Mouse (Mus musculus) R1 (cell line): Measurements from ENCODE around the gene Mex3d.

ENCODE experiments used
- DNase-seq: peaks from one replicate; pipeline ENCODE4 v3.0.0-alpha.2; 2018; ENCODE audit warnings: low read depth, low spot score

Gene Mex3d

GRCm38 (mm10) chr10:80412656-80413541, 25.4 kb upstream of the Mex3d start:
- no peak for DNase-seq

- no peak for DNase-seq
These were observed 20.5 kb upstream of the Mex3d start for GRCm38 (mm10) chr10:80407924-80408323.

- peak; percentile 95 for DNase-seq
These were observed 19.4 kb upstream of the Mex3d start, which contains the start of gene Uqcr11 for GRCm38 (mm10) chr10:80406684-80407501. Uqcr11 (minus strand) TSS chr10:80406830.

- no peak for DNase-seq
These were observed 18.2 kb upstream of the Mex3d start for GRCm38 (mm10) chr10:80405481-80406173.

GRCm38 (mm10) chr10:80403044-80403692, 15.7 kb upstream of the Mex3d start:
- DNase-seq: peak; percentile 79

- no peak for DNase-seq
These were observed 13.3 kb upstream of the Mex3d start for GRCm38 (mm10) chr10:80400704-80401161.

DNA sequence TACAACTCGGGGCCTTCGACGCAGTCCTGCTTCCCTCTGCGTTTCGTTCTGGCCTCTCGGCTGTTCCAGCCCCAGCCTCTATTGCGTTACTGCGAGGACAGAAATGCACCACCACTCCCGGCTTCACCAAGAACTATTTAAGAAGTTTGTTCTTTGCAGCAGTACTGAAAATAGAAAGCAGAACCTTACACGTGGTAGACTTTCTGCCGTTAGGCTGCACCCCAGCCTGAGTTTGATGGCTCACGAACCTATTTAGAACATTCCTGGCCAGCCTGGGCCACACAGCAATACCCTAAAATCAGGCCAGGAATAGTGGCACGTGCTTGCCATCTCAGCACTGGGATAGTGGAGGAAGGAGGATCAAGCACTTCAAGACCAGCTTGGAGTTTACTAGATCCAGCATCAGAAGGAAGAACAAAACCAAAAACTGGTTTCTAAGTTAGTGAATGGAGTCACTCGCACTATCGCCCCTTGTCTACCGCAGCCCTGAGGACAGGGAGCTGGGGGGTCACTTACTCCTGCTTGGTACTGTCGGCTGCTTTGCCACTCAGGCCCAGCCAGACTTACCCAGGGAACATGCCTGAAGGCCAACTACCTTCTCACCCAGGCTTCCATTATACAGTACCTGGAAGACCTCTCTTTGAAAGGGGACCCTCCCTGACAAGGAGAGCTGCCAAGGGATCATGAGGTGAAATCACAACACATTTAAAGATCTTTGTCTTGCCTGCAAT, 12.7 kb upstream of the Mex3d start:
- no peak for DNase-seq

GRCm38 (mm10) chr10:80399191-80399972, 11.9 kb upstream of the Mex3d start, which contains the start of gene Mbd3:
Mbd3 (minus strand) TSS chr10:80399550.
- DNase-seq: peak; percentile 100

- DNase-seq: peak; percentile 98
These were observed 11.3 kb upstream of the Mex3d start for GRCm38 (mm10) chr10:80398719-80399190.

- DNase-seq: no peak
These were observed 10.7 kb upstream of the Mex3d start for GRCm38 (mm10) chr10:80398174-80398535.

DNA sequence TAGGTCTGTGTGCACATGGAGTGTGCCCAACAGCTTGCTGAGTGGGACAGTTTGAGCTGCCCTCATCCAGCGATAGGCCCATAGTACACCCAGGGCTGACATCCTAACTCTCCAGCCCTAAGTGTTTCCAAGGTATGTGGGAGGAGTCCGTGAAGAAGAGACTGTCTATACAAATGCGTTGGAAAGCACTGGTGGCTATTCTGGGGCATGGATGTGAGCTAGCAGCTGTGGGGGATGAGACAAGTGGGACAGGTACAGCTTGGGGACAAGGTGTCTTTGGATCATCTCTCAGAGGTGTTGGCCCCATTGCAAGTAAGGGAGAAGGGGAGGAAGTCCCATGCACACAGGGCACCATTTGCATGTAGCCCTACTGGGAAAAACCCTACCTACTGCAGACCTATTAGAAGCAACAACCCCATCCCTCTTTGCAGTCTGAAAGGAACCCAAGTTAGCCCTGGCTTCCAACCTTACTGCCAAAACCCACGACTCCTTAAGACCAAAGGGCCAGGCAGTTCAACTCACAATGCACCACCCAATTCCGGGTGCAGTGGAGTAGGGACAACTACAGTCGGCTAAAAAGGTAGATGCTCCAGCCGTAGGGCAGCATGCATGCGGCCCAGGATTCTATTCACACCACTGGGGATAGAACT, 10.2 kb upstream of the Mex3d start:
- DNase-seq: no peak

GRCm38 (mm10) chr10:80396822-80397523, 9.5 kb upstream of the Mex3d start:
- peak; percentile 86 for DNase-seq

- DNase-seq: peak; percentile 94
These were observed 7.7 kb upstream of the Mex3d start for GRCm38 (mm10) chr10:80395025-80395627.

DNA sequence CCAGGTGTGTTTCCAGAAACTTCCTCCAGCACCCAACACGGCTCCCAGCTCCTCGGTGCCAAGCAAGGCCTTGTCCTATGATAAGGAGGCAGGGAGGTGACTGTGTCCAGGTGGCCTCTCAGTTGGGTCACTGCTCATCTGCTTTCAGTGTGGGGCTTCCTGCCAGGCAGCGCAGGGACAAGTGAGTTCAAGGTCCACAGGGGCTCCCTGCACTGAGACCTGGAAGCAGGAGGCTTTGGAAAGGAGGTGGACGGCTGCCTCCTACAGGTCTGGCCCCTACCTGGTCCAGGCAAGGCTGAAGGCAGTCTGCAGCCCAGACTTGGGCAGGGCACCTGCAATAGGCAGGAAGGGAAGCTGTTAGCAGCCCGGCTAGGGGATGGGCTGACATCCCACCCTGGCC, 5.2 kb upstream of the Mex3d start:
- DNase-seq: no peak

GRCm38 (mm10) chr10:80390697-80391096, 3.2 kb upstream of the Mex3d start:
- DNase-seq: no peak

- no peak for DNase-seq
These were observed 1.8 kb upstream of the Mex3d start for GRCm38 (mm10) chr10:80389185-80389708.

- no peak for DNase-seq
These were observed 1.3 kb upstream of the Mex3d start for GRCm38 (mm10) chr10:80388731-80389130.
